Mouse (Mus musculus): ENCODE measurements around the gene Lmna. TPM values are rescaled to one million over a fixed set of nuclear protein-coding genes. Genes with fewer than 3 reads are reported as not detected.

Lmna gene
- polyA plus RNA-seq, 1 experiment, result 30.0 TPM

GRCm38 (mm10) chr3:88514231-88515094 lies 4.7 kb upstream of the Lmna start:
- H3K9ac ChIP-seq (ENCODE audit: low read depth, poor library complexity, severe bottlenecking), result no peak overlapping the region
- no peak overlapping the region for H3K27ac ChIP-seq (ENCODE audit: insufficient read depth, low read length)
- TF ChIP-seq CTCF (IDR thresholded peaks at IDR 0.05; ENCODE audit: low read depth, low read length), result no peak
- no peak for TF ChIP-seq EP300 (IDR thresholded peaks at IDR 0.05; ENCODE audit: insufficient read depth, low read depth, low read length)
- TF ChIP-seq POLR2A (IDR thresholded peaks at IDR 0.05; ENCODE audit: insufficient read depth, low read length), result no peak
- H3K4me3 ChIP-seq (ENCODE audit: low read depth, low read length), result no peak overlapping the region
- H3K27me3 ChIP-seq (ENCODE audit: control insufficient read depth, insufficient read depth, low read length, poor library complexity, severe bottlenecking), result no peaks in the 10 kb centered on the region
- peaks cover 33% of the 10 kb centered on the region for H3K4me1 ChIP-seq (ENCODE audit: control insufficient read depth, insufficient read depth, low read length)
- H3K36me3 ChIP-seq (ENCODE audit: control insufficient read depth, insufficient read depth, low read length, poor library complexity, severe bottlenecking), result no peaks in the 10 kb centered on the region
- H3K9me3 ChIP-seq (replicated peaks; ENCODE audit: control insufficient read depth, insufficient read depth, low read length, poor library complexity, severe bottlenecking), result no peaks in the 10 kb centered on the region

GRCm38 (mm10) chr3:88513546-88514115 lies 3.9 kb upstream of the Lmna start:
- Histone ChIP-seq H3K9me3 (replicated peaks; ENCODE audit: control insufficient read depth, insufficient read depth, low read length, poor library complexity, severe bottlenecking) (no peaks in the 10 kb centered on the region), H3K4me1 (ENCODE audit: control insufficient read depth, insufficient read depth, low read length) (peaks cover 33% of the 10 kb centered on the region), H3K27me3 (ENCODE audit: control insufficient read depth, insufficient read depth, low read length, poor library complexity, severe bottlenecking) (no peaks in the 10 kb centered on the region), H3K27ac (ENCODE audit: insufficient read depth, low read length) (no peak overlapping the region), H3K4me3 (ENCODE audit: low read depth, low read length) (no peak overlapping the region), H3K36me3 (ENCODE audit: control insufficient read depth, insufficient read depth, low read length, poor library complexity, severe bottlenecking) (no peaks in the 10 kb centered on the region), H3K9ac (ENCODE audit: low read depth, poor library complexity, severe bottlenecking) (no peak overlapping the region)
- TF ChIP-seq EP300 (IDR thresholded peaks at IDR 0.05; ENCODE audit: insufficient read depth, low read depth, low read length), result no peak
- TF ChIP-seq POLR2A (IDR thresholded peaks at IDR 0.05; ENCODE audit: insufficient read depth, low read length), result no peak
- TF ChIP-seq CTCF (IDR thresholded peaks at IDR 0.05; ENCODE audit: low read depth, low read length), result no peak

- peaks cover 33% of the 10 kb centered on the region for H3K4me1 ChIP-seq (ENCODE audit: control insufficient read depth, insufficient read depth, low read length)
- H3K4me3 ChIP-seq (ENCODE audit: low read depth, low read length), result no peak overlapping the region
- H3K36me3 ChIP-seq (ENCODE audit: control insufficient read depth, insufficient read depth, low read length, poor library complexity, severe bottlenecking), result no peaks in the 10 kb centered on the region
- TF ChIP-seq CTCF (IDR thresholded peaks at IDR 0.05; ENCODE audit: low read depth, low read length), result no peak
- no peak for TF ChIP-seq POLR2A (IDR thresholded peaks at IDR 0.05; ENCODE audit: insufficient read depth, low read length)
- no peak for TF ChIP-seq EP300 (IDR thresholded peaks at IDR 0.05; ENCODE audit: insufficient read depth, low read depth, low read length)
- no peaks in the 10 kb centered on the region for H3K27me3 ChIP-seq (ENCODE audit: control insufficient read depth, insufficient read depth, low read length, poor library complexity, severe bottlenecking)
- H3K9ac ChIP-seq (ENCODE audit: low read depth, poor library complexity, severe bottlenecking), result no peak overlapping the region
- H3K27ac ChIP-seq (ENCODE audit: insufficient read depth, low read length), result peak overlapping the region; percentile 19; the same call in 1 of the 2 replicates
- H3K9me3 ChIP-seq (replicated peaks; ENCODE audit: control insufficient read depth, insufficient read depth, low read length, poor library complexity, severe bottlenecking), result no peaks in the 10 kb centered on the region
These were observed 3.3 kb upstream of the Lmna start for GRCm38 (mm10) chr3:88512896-88513545.

GRCm38 (mm10) chr3:88512141-88512895 lies 2.6 kb upstream of the Lmna start:
- Histone ChIP-seq H3K36me3 (ENCODE audit: control insufficient read depth, insufficient read depth, low read length, poor library complexity, severe bottlenecking) (no peaks in the 10 kb centered on the region), H3K9ac (ENCODE audit: low read depth, poor library complexity, severe bottlenecking) (no peak overlapping the region), H3K9me3 (replicated peaks; ENCODE audit: control insufficient read depth, insufficient read depth, low read length, poor library complexity, severe bottlenecking) (no peaks in the 10 kb centered on the region), H3K4me3 (ENCODE audit: low read depth, low read length) (no peak overlapping the region), H3K4me1 (ENCODE audit: control insufficient read depth, insufficient read depth, low read length) (peaks cover 33% of the 10 kb centered on the region), H3K27me3 (ENCODE audit: control insufficient read depth, insufficient read depth, low read length, poor library complexity, severe bottlenecking) (no peaks in the 10 kb centered on the region), H3K27ac (ENCODE audit: insufficient read depth, low read length) (peak overlapping the region; percentile 19; the same call in 1 of the 2 replicates)
- TF ChIP-seq CTCF (IDR thresholded peaks at IDR 0.05; ENCODE audit: low read depth, low read length), result no peak
- TF ChIP-seq POLR2A (IDR thresholded peaks at IDR 0.05; ENCODE audit: insufficient read depth, low read length), result no peak
- TF ChIP-seq EP300 (IDR thresholded peaks at IDR 0.05; ENCODE audit: insufficient read depth, low read depth, low read length), result no peak

- peak overlapping the region; percentile 29; the same call in 1 of the 2 replicates for H3K27ac ChIP-seq (ENCODE audit: insufficient read depth, low read length)
- H3K36me3 ChIP-seq (ENCODE audit: control insufficient read depth, insufficient read depth, low read length, poor library complexity, severe bottlenecking), result no peaks in the 10 kb centered on the region
- no peak for TF ChIP-seq EP300 (IDR thresholded peaks at IDR 0.05; ENCODE audit: insufficient read depth, low read depth, low read length)
- no peak for TF ChIP-seq CTCF (IDR thresholded peaks at IDR 0.05; ENCODE audit: low read depth, low read length)
- TF ChIP-seq POLR2A (IDR thresholded peaks at IDR 0.05; ENCODE audit: insufficient read depth, low read length), result no peak
- 0 out of 2 replicates have a peak overlapping the region, but pooled peaks have one; percentile 73 for H3K9ac ChIP-seq (ENCODE audit: low read depth, poor library complexity, severe bottlenecking)
- H3K9me3 ChIP-seq (replicated peaks; ENCODE audit: control insufficient read depth, insufficient read depth, low read length, poor library complexity, severe bottlenecking), result no peaks in the 10 kb centered on the region
- no peak overlapping the region for H3K4me3 ChIP-seq (ENCODE audit: low read depth, low read length)
- peaks cover 33% of the 10 kb centered on the region for H3K4me1 ChIP-seq (ENCODE audit: control insufficient read depth, insufficient read depth, low read length)
- no peaks in the 10 kb centered on the region for H3K27me3 ChIP-seq (ENCODE audit: control insufficient read depth, insufficient read depth, low read length, poor library complexity, severe bottlenecking)
These were observed 1.8 kb upstream of the Lmna start for GRCm38 (mm10) chr3:88511559-88511958.
